Mouse (Mus musculus) layer of hippocampus, adult 2 months (tissue): ENCODE results near the gene Sec22b. TPM values are rescaled to one million over a fixed set of nuclear protein-coding genes. Genes with fewer than 3 reads are reported as not detected.

Experiments used
- DNase-seq, 2 experiments: peaks; one replicate each; pipeline ENCODE4 v3.0.0; 2022; ENCODE audit warnings: low spot score in 2 of 2
- H3K27ac ChIP-seq: fragments of 200-600 bp; 2 replicates; pipeline ENCODE4 v1.8.1; 2022
- H3K4me3 ChIP-seq: fragments of 200-600 bp; 2 replicates; pipeline ENCODE4 v1.8.1; 2022; ENCODE audit warnings: mild to moderate bottlenecking
- CTCF ChIP-seq: fragments of 200-600 bp; conservative IDR thresholded peaks from 2 replicates; pipeline ENCODE4 v1.8.1; 2022; ENCODE audit warnings: antibody characterized with exemption, mild to moderate bottlenecking, moderate library complexity
- long read RNA-seq, 2 experiments: library from polyadenylated mRNA; stranded (forward); transcript quantifications; one replicate each; pipeline ENCODE4 v2.0.0; 2021; ENCODE audit warnings: borderline mapping rate in 2 of 2
- total RNA-seq, 2 experiments: library from RNA; stranded (reverse); gene quantifications; 2 replicates each; pipeline ENCODE4 v1.2.3; 2021

The Sec22b gene
- total RNA-seq, result 10 to 100 TPM; 78.3 to 81.7 TPM
- long read RNA-seq, experiment 1, transcript Sec22b-201 (5 exons, 2,810 nt), result major isoform, 61 of 65 reads
- long read RNA-seq, experiment 1, partial matches to known transcripts, result 1 of 65 reads
- long read RNA-seq, experiment 1, other reads (novel, unspliced or antisense), result 1 of 65 reads
- long read RNA-seq, experiment 2, transcript Sec22b-201 (5 exons, 2,810 nt), result major isoform, 72 of 80 reads
- long read RNA-seq, experiment 2, partial matches to known transcripts, result 5 of 80 reads
- long read RNA-seq, experiment 2, other reads (novel, unspliced or antisense), result 2 of 80 reads

GRCm38 (mm10) chr3:97900516-97901490 lies at the start of gene Sec22b:
Gene Sec22b (plus strand): TSS chr3:97901190.
- peak; percentile 89 to 90 for DNase-seq
- TF ChIP-seq CTCF, result no peak
- H3K4me3 ChIP-seq, result peak within 1 kb of the TSS; percentile 92
- H3K27ac ChIP-seq, result peak within 1 kb of the TSS; percentile 93

GRCm38 (mm10) chr3:97851803-97852202 lies 49.2 kb upstream of the Sec22b start:
- Histone ChIP-seq H3K4me3 (no peak overlapping the region), H3K27ac (no peak overlapping the region)
- no peak for DNase-seq
- TF ChIP-seq CTCF, result no peak

GRCm38 (mm10) chr3:97854575-97855384 lies 46.2 kb upstream of the Sec22b start:
- DNase-seq, result peak; percentile 53 to 62
- Histone ChIP-seq H3K4me3 (no peak overlapping the region), H3K27ac (peak overlapping the region; percentile 62)
- TF ChIP-seq CTCF, result no peak

GRCm38 (mm10) chr3:97859400-97859799 lies 41.6 kb upstream of the Sec22b start:
- Histone ChIP-seq H3K27ac (peak overlapping the region; percentile 67), H3K4me3 (no peak overlapping the region)
- no peak for TF ChIP-seq CTCF
- DNase-seq, result peak; percentile 35 to 47

GRCm38 (mm10) chr3:97860820-97861451 lies 40.1 kb upstream of the Sec22b start:
- H3K4me3 ChIP-seq, result no peak overlapping the region
- H3K27ac ChIP-seq, result peak overlapping the region; percentile 79
- TF ChIP-seq CTCF, result no peak
- no peak for DNase-seq

- no peak for DNase-seq
- Histone ChIP-seq H3K27ac (peak overlapping the region; percentile 93; the same call in 1 of the 2 replicates), H3K4me3 (peak overlapping the region; percentile 81)
- TF ChIP-seq CTCF, result no peak
Measured at GRCm38 (mm10) chr3:97866696-97867095, 34.3 kb upstream of the Sec22b start.

- peak; percentile 16; the same call in 1 of the 2 replicates for TF ChIP-seq CTCF
- peak overlapping the region; percentile 93 for H3K27ac ChIP-seq
- peak overlapping the region; percentile 81 for H3K4me3 ChIP-seq
- peak in 1 of 2 experiments; percentile 39 for DNase-seq
Measured at GRCm38 (mm10) chr3:97867221-97868023, 33.6 kb upstream of the Sec22b start.

GRCm38 (mm10) chr3:97868024-97868689 lies 32.8 kb upstream of the Sec22b start:
- DNase-seq, result peak; percentile 75
- no peak for TF ChIP-seq CTCF
- H3K27ac ChIP-seq, result peak overlapping the region; percentile 93

GRCm38 (mm10) chr3:97868733-97869132 lies 32.3 kb upstream of the Sec22b start:
- no peak for DNase-seq
- H3K27ac ChIP-seq, result no peak overlapping the region
- no peak for TF ChIP-seq CTCF
- H3K4me3 ChIP-seq, result no peak overlapping the region

More at GRCm38 (mm10) chr3:97868024-97868689, 32.8 kb upstream of the Sec22b start:
- peak overlapping the region; percentile 81 for H3K4me3 ChIP-seq

GRCm38 (mm10) chr3:97869730-97870129 lies 31.3 kb upstream of the Sec22b start:
- H3K27ac ChIP-seq, result no peak overlapping the region
- no peak overlapping the region for H3K4me3 ChIP-seq
- no peak for TF ChIP-seq CTCF
- DNase-seq, result no peak

- DNase-seq, result no peak
- TF ChIP-seq CTCF, result no peak
- no peak overlapping the region for H3K4me3 ChIP-seq
- H3K27ac ChIP-seq, result no peak overlapping the region
Measured at GRCm38 (mm10) chr3:97874777-97875176, 26.2 kb upstream of the Sec22b start.
